Mouse (Mus musculus): ENCODE results near the gene Hectd1. TPM values are rescaled to one million over a fixed set of nuclear protein-coding genes. Genes with fewer than 3 reads are reported as not detected.

The Hectd1 gene
- polyA plus RNA-seq, 1 experiment from 2014 or later, result 34.1 TPM

DNA sequence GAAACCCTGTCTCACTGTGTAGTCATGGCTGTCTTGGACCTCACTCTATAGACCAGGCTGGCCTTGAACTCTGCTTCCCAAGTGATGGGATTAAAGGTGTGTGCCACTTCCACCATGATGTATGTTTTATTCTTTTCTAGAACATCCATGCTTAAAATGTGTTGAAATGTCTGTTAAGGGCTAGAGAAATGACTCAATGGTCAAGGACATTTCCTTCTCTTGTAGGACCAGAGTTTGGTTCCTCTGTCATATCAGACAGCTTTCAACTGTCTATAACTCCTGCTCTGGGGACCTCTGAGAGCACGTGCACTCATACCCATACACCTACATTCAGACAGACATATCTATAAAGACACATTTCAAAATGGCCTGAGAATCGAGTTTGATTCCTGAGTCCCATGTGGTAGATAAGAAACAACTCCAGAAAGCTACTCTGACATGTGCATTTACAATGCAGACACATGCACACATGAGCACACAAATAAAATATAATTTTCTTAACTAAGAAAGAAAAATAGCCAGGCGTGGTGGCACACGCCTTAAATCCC is 9.3 kb downstream of the Hectd1 start:
- ATAC-seq, result no peak
- H3K9me3 ChIP-seq (replicated peaks; ENCODE audit: control insufficient read depth, low read length, poor library complexity, severe bottlenecking), result no peaks in the 10 kb centered on the region
- H3K36me3 ChIP-seq (ENCODE audit: control insufficient read depth, insufficient read depth, low read length), result 0 out of 2 replicates have a peak, but pooled peaks cover 5% of the 10 kb centered on the region
- H3K9ac ChIP-seq (ENCODE audit: low read depth, low read length), result no peak overlapping the region
- WGBS, result 94% methylated on average over 4 of the region's 4 CpGs
- no peaks in the 10 kb centered on the region for H3K27me3 ChIP-seq (ENCODE audit: control insufficient read depth, insufficient read depth, low read depth, low read length)
- no peak overlapping the region for H3K4me2 ChIP-seq (ENCODE audit: low read length)
- no peak overlapping the region for H3K4me3 ChIP-seq (ENCODE audit: low read depth, low read length)
- H3K27ac ChIP-seq (ENCODE audit: low read length), result no peak overlapping the region
- peaks cover 2% of the 10 kb centered on the region for H3K4me1 ChIP-seq (ENCODE audit: control insufficient read depth, insufficient read depth, low read length)

DNA sequence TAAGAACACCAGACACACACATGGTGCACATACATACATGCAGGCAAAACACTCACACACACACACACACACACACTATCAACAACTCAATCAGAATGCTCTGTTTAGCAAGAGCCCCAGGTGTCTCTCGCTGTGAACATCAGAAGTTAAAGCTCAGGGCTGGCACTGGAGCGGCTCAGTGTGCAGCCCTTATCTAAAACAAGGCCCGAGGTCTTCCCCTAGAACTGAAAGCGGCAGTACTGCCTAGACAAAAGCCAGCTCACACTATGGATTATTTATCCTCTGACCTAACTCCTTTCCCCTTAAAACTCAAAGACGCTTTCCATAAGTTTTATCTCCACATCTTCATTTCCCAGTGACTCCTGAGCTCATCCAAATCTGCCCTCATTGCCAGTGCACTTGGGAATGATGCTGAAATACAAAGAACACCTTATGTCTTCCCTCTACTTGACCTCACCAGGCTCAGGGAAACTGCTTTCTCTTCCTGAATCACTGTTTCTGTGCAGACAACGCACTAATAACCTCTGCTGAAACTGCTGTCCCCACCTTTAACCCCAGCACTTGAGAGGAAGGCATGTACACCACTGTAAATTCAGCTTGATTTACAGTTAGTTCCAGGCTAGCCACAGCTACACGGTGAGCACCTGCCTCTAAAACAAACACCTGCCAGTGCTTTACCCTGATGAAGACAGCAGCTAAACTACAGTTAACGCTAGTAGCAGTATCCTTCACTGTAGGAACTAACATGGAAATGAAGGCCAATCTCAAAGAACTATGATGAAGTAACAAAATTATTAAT is 11.3 kb downstream of the Hectd1 start:
- H3K27ac ChIP-seq (ENCODE audit: low read length), result no peak overlapping the region
- no peak overlapping the region for H3K4me2 ChIP-seq (ENCODE audit: low read length)
- 69% methylated on average over 8 of the region's 8 CpGs for WGBS
- no peak overlapping the region for H3K9ac ChIP-seq (ENCODE audit: low read depth, low read length)
- peaks cover 2% of the 10 kb centered on the region for H3K4me1 ChIP-seq (ENCODE audit: control insufficient read depth, insufficient read depth, low read length)
- no peaks in the 10 kb centered on the region for H3K27me3 ChIP-seq (ENCODE audit: control insufficient read depth, insufficient read depth, low read depth, low read length)
- no peaks in the 10 kb centered on the region for H3K36me3 ChIP-seq (ENCODE audit: control insufficient read depth, insufficient read depth, low read length)
- no peak for ATAC-seq
- no peaks in the 10 kb centered on the region for H3K9me3 ChIP-seq (replicated peaks; ENCODE audit: control insufficient read depth, low read length, poor library complexity, severe bottlenecking)
- no peak overlapping the region for H3K4me3 ChIP-seq (ENCODE audit: low read depth, low read length)

DNA sequence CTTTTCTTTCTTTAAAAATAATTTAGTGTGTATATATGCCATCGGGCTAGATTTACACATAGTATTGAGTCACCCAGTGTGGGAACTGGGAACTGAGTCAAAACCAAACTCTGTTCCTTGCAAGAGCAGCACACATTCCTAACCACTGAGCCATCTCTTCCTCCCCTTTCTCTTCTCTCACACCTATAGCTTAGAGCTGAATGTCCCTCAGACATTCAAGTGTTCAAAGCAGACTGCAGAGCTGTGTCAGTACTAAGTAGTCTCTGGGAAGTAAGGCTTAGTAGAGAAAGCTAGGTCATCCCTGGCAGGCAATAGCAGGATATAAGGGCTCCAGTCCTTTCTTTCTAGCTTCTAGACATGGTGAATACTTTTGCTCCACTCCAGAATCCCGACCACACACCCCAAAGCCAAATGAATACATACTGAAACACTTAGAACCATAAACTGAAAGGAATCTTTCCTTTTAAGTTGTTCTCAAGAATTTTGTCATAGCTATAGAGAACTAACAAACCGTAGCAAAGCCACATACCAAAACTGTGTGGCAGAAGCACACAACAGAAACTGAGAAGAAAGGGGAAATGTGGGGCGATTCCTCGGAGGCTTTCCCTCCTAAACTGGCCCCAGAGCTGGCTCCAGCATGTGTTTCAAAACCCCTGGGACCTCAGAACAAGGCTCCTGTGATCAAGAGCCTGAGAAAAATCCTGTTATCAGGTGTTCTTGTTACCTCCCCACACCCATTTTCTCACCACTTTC is 17.8 kb downstream of the Hectd1 start:
- no peak for ATAC-seq
- no peak overlapping the region for H3K4me3 ChIP-seq (ENCODE audit: low read depth, low read length)
- no peaks in the 10 kb centered on the region for H3K9me3 ChIP-seq (replicated peaks; ENCODE audit: control insufficient read depth, low read length, poor library complexity, severe bottlenecking)
- H3K9ac ChIP-seq (ENCODE audit: low read depth, low read length), result no peak overlapping the region
- no peak overlapping the region for H3K4me2 ChIP-seq (ENCODE audit: low read length)
- no peaks in the 10 kb centered on the region for H3K27me3 ChIP-seq (ENCODE audit: control insufficient read depth, insufficient read depth, low read depth, low read length)
- H3K36me3 ChIP-seq (ENCODE audit: control insufficient read depth, insufficient read depth, low read length), result no peaks in the 10 kb centered on the region; the same call in 1 of the 2 replicates
- no peaks in the 10 kb centered on the region; the same call in 1 of the 2 replicates for H3K4me1 ChIP-seq (ENCODE audit: control insufficient read depth, insufficient read depth, low read length)
- 63% methylated on average over 5 of the region's 5 CpGs for WGBS
- H3K27ac ChIP-seq (ENCODE audit: low read length), result no peak overlapping the region

DNA sequence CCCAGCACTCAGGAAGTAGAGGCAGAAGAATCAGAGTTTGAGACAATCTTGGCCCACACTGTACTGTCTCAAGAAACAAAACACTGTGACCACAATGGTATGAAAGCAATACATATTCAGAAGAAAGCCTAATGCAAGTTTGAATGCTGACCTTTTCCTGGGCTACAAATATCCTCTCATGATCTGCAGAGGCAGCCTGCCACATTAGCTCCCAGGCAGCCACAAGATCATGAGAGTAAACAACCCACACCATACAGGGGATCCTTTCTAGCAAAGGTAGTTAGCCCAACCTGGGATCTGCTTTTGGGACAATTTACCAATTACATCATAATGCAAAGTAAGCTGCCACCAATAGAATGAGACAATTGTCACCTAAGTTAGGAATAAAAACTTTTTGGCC is 18.8 kb downstream of the Hectd1 start:
- H3K36me3 ChIP-seq (ENCODE audit: control insufficient read depth, insufficient read depth, low read length), result no peaks in the 10 kb centered on the region; the same call in 1 of the 2 replicates
- H3K4me3 ChIP-seq (ENCODE audit: low read depth, low read length), result no peak overlapping the region
- no peak overlapping the region for H3K4me2 ChIP-seq (ENCODE audit: low read length)
- no peaks in the 10 kb centered on the region for H3K27me3 ChIP-seq (ENCODE audit: control insufficient read depth, insufficient read depth, low read depth, low read length)
- no peak overlapping the region for H3K9ac ChIP-seq (ENCODE audit: low read depth, low read length)
- H3K9me3 ChIP-seq (replicated peaks; ENCODE audit: control insufficient read depth, low read length, poor library complexity, severe bottlenecking), result no peaks in the 10 kb centered on the region
- ATAC-seq, result no peak
- H3K27ac ChIP-seq (ENCODE audit: low read length), result no peak overlapping the region
- no peaks in the 10 kb centered on the region; the same call in 1 of the 2 replicates for H3K4me1 ChIP-seq (ENCODE audit: control insufficient read depth, insufficient read depth, low read length)

DNA sequence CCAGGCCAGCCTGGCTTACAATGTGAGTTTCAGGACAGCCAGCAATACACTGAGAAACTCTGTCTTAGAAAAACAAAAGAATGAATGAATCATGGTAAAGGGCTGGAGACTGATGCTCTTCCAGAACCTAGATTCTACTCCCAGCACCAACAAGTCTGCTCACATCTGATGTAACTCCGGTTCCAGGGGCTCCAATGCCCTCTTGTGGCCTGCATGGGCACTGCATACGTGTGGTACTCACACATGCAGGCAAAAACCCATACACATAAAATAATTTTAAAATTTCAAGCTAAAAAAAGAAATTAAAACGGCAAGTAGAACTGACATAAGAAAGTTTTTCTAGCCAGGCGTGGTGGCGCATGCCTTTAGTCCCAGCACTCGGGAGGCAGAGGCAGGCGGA is 44.5 kb downstream of the Hectd1 start:
- H3K27ac ChIP-seq (ENCODE audit: low read length), result no peak overlapping the region
- ATAC-seq, result no peak
- no peaks in the 10 kb centered on the region for H3K27me3 ChIP-seq (ENCODE audit: control insufficient read depth, insufficient read depth, low read depth, low read length)
- 93% methylated on average over 7 of the region's 7 CpGs for whole genome bisulfite sequencing
- no peak overlapping the region for H3K9ac ChIP-seq (ENCODE audit: low read depth, low read length)
- H3K36me3 ChIP-seq (ENCODE audit: control insufficient read depth, insufficient read depth, low read length), result peaks cover 30% of the 10 kb centered on the region
- no peak overlapping the region for H3K4me2 ChIP-seq (ENCODE audit: low read length)
- H3K9me3 ChIP-seq (replicated peaks; ENCODE audit: control insufficient read depth, low read length, poor library complexity, severe bottlenecking), result no peaks in the 10 kb centered on the region
- no peaks in the 10 kb centered on the region for H3K4me1 ChIP-seq (ENCODE audit: control insufficient read depth, insufficient read depth, low read length)
- no peak overlapping the region for H3K4me3 ChIP-seq (ENCODE audit: low read depth, low read length)

DNA sequence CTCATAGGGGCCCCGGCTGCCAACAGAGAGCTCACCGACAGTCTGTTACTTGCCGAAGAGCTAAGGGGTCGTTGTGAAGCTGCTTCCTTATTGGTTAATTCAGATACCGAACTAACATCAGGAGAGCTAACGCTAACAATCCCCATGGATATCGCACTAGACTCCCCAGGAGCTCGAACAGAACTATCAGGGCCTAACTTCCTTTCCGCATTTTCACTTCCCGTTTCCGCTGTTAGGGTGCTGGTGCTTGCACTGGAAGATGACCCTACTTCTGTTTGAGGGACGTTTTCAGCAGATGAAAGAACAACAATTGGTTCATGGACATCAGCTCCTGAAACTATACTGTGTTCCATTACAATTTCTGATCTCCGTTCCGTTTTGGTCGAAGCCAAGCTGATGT is 60.6 kb downstream of the Hectd1 start:
- H3K36me3 ChIP-seq (ENCODE audit: control insufficient read depth, insufficient read depth, low read length), result peaks cover 32% of the 10 kb centered on the region
- no peak for ATAC-seq
- H3K4me2 ChIP-seq (ENCODE audit: low read length), result no peak overlapping the region
- H3K27ac ChIP-seq (ENCODE audit: low read length), result no peak overlapping the region
- no peaks in the 10 kb centered on the region for H3K4me1 ChIP-seq (ENCODE audit: control insufficient read depth, insufficient read depth, low read length)
- 96% methylated on average over 15 of the region's 15 CpGs for WGBS
- no peak overlapping the region for H3K9ac ChIP-seq (ENCODE audit: low read depth, low read length)
- H3K4me3 ChIP-seq (ENCODE audit: low read depth, low read length), result no peak overlapping the region
- no peaks in the 10 kb centered on the region for H3K9me3 ChIP-seq (replicated peaks; ENCODE audit: control insufficient read depth, low read length, poor library complexity, severe bottlenecking)
- H3K27me3 ChIP-seq (ENCODE audit: control insufficient read depth, insufficient read depth, low read depth, low read length), result no peaks in the 10 kb centered on the region

DNA sequence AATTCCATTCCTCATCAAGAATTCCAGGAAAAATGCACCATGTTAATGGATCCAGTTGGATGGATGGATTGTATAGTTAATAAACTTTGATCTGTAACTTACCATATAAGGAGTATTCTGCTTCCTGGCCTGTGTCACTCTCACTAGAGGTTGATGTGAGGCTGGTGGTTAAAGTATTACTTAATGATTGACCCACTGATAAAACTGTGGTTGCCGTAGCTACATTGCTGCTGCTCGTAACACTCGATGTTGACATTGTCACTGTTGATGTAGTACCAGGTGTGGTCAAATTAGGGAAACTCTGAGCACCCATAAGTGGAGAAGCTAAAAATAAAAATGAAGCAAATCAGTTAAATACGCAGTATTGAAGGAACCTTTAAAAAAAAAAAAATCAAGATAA is 61.9 kb downstream of the Hectd1 start:
- H3K36me3 ChIP-seq (ENCODE audit: control insufficient read depth, insufficient read depth, low read length), result peaks cover 30% of the 10 kb centered on the region
- WGBS, result 95% methylated on average over 4 of the region's 4 CpGs
- H3K4me1 ChIP-seq (ENCODE audit: control insufficient read depth, insufficient read depth, low read length), result no peaks in the 10 kb centered on the region
- H3K4me2 ChIP-seq (ENCODE audit: low read length), result no peak overlapping the region
- H3K9ac ChIP-seq (ENCODE audit: low read depth, low read length), result no peak overlapping the region
- ATAC-seq, result no peak
- no peaks in the 10 kb centered on the region for H3K9me3 ChIP-seq (replicated peaks; ENCODE audit: control insufficient read depth, low read length, poor library complexity, severe bottlenecking)
- H3K27me3 ChIP-seq (ENCODE audit: control insufficient read depth, insufficient read depth, low read depth, low read length), result no peaks in the 10 kb centered on the region
- H3K4me3 ChIP-seq (ENCODE audit: low read depth, low read length), result no peak overlapping the region
- H3K27ac ChIP-seq (ENCODE audit: low read length), result no peak overlapping the region

DNA sequence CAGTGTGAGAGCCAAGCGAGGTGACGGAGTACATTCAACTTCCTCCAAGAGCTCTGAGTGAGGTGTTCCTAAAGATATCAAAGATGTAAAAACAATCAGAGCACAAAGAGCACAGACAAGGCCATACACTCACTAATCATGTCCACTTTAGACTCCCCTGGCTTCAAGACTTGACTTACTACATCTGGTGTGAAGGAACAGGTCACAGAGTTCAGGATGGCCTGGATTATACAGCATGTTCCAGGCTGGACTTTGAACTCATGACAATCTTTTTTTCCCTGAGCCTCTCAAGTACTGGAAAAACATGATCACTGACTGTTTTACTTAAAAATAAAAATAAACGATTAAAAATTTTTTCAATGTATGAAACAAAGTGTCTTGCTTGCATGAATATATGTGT is 70.0 kb downstream of the Hectd1 start:
- Histone ChIP-seq H3K9ac (ENCODE audit: low read depth, low read length) (no peak overlapping the region), H3K4me2 (ENCODE audit: low read length) (no peak overlapping the region), H3K27ac (ENCODE audit: low read length) (no peak overlapping the region), H3K9me3 (replicated peaks; ENCODE audit: control insufficient read depth, low read length, poor library complexity, severe bottlenecking) (no peaks in the 10 kb centered on the region), H3K4me1 (ENCODE audit: control insufficient read depth, insufficient read depth, low read length) (no peaks in the 10 kb centered on the region), H3K4me3 (ENCODE audit: low read depth, low read length) (no peak overlapping the region), H3K36me3 (ENCODE audit: control insufficient read depth, insufficient read depth, low read length) (peaks cover 42% of the 10 kb centered on the region), H3K27me3 (ENCODE audit: control insufficient read depth, insufficient read depth, low read depth, low read length) (no peaks in the 10 kb centered on the region)
- ATAC-seq, result no peak
- 96% methylated on average over 3 of the region's 3 CpGs for WGBS

DNA sequence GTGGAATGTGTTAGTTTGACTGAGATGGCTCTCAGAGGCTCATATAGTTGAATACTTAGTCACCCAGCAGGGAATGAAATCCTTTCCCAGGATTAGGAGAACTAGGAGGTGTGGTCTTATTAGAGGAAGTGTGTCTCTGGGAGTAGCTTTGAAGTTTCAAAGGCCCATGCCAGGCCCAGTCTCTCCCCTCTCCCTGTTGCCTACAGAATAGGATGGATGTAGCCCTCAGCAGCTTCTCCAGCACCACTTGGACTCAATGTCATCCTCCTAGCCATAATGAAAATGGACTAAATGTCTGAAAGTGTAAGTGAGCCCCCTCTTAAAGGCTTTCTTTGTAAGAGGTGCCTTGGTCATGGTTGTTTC is 72.8 kb downstream of the Hectd1 start:
- Histone ChIP-seq H3K4me3 (ENCODE audit: low read depth, low read length) (no peak overlapping the region), H3K4me2 (ENCODE audit: low read length) (no peak overlapping the region), H3K27me3 (ENCODE audit: control insufficient read depth, insufficient read depth, low read depth, low read length) (no peaks in the 10 kb centered on the region), H3K27ac (ENCODE audit: low read length) (no peak overlapping the region), H3K36me3 (ENCODE audit: control insufficient read depth, insufficient read depth, low read length) (peaks cover 46% of the 10 kb centered on the region), H3K9ac (ENCODE audit: low read depth, low read length) (no peak overlapping the region), H3K9me3 (replicated peaks; ENCODE audit: control insufficient read depth, low read length, poor library complexity, severe bottlenecking) (no peaks in the 10 kb centered on the region), H3K4me1 (ENCODE audit: control insufficient read depth, insufficient read depth, low read length) (no peaks in the 10 kb centered on the region)
- ATAC-seq, result no peak
